Mouse (Mus musculus) gastrocnemius, postnatal 4 days (tissue): ENCODE results near the gene Cox14. TPM values are rescaled to one million over a fixed set of nuclear protein-coding genes. Genes with fewer than 3 reads are reported as not detected.
"Not testable (repeated sequence)": the region's sequence is repeated elsewhere in the genome, so short reads cannot be mapped to it uniquely, and the experiment has no call there.

Source experiments
- DNase-seq, 2 experiments: peaks; one replicate each; pipeline ENCODE4 v3.0.0; 2021 to 2022; ENCODE audit warnings: low spot score in 2 of 2, mixed read lengths in 2 of 2
- long read RNA-seq, 2 experiments: library from polyadenylated mRNA; stranded (forward); transcript quantifications; one replicate each; pipeline ENCODE4 v2.0.0; 2021
- total RNA-seq, 2 experiments: library from RNA; stranded (reverse); gene quantifications; 2 replicates each; pipeline ENCODE4 v1.2.3; 2021

Gene Cox14
- 100 to 1,000 TPM; 125 to 144 TPM for total RNA-seq
- long read RNA-seq, experiment 1, transcript Cox14-201 (2 exons, 723 nt) = major isoform, 166 of 174 reads
- long read RNA-seq, experiment 1, partial matches to known transcripts = 8 of 174 reads
- long read RNA-seq, experiment 1, other reads (novel, unspliced or antisense) = 0 of 174 reads
- long read RNA-seq, experiment 2, transcript Cox14-201 (2 exons, 723 nt) = major isoform, 148 of 157 reads
- long read RNA-seq, experiment 2, partial matches to known transcripts = 6 of 157 reads
- long read RNA-seq, experiment 2, other reads (novel, unspliced or antisense) = 3 of 157 reads

- DNase-seq = peak; percentile 82 to 91
These were observed at the start of gene Cox14 for GRCm38 (mm10) chr15:99725341-99726155. Gene Cox14, plus strand, starts transcription at chr15:99725618.

- DNase-seq = no peak
These were observed 48.3 kb upstream of the Cox14 start for GRCm38 (mm10) chr15:99677089-99677488.

- no peak for DNase-seq
These were observed 47.2 kb upstream of the Cox14 start for GRCm38 (mm10) chr15:99678063-99678800.

GRCm38 (mm10) chr15:99679008-99679407 lies 46.4 kb upstream of the Cox14 start:
- DNase-seq = no peak

GRCm38 (mm10) chr15:99682880-99683279 lies 42.5 kb upstream of the Cox14 start:
- DNase-seq = no peak

GRCm38 (mm10) chr15:99684156-99684555 lies 41.3 kb upstream of the Cox14 start:
- no peak for DNase-seq

- no peak for DNase-seq
These were observed 36.7 kb upstream of the Cox14 start for GRCm38 (mm10) chr15:99688712-99689111.

- DNase-seq = no peak
These were observed 34.5 kb upstream of the Cox14 start for GRCm38 (mm10) chr15:99690924-99691323.

- DNase-seq = no peak
These were observed 33.4 kb upstream of the Cox14 start for GRCm38 (mm10) chr15:99691976-99692375.

- no peak for DNase-seq
These were observed 28.1 kb upstream of the Cox14 start for GRCm38 (mm10) chr15:99697309-99697708.

GRCm38 (mm10) chr15:99698533-99699085 lies 26.8 kb upstream of the Cox14 start:
- no peak for DNase-seq

GRCm38 (mm10) chr15:99699715-99700114 lies 25.7 kb upstream of the Cox14 start:
- no peak for DNase-seq

- DNase-seq = no peak
These were observed 25.0 kb upstream of the Cox14 start for GRCm38 (mm10) chr15:99700219-99701106.

- not testable (repeated sequence) for DNase-seq
These were observed 23.8 kb upstream of the Cox14 start for GRCm38 (mm10) chr15:99701640-99701998.

- DNase-seq = peak; percentile 86 to 94
These were observed 23.2 kb upstream of the Cox14 start, which contains the start of gene Smarcd1 for GRCm38 (mm10) chr15:99701999-99702900. Gene Smarcd1, plus strand, starts transcription at chr15:99702129.

GRCm38 (mm10) chr15:99703104-99703503 lies 22.3 kb upstream of the Cox14 start:
- no peak for DNase-seq

- no peak for DNase-seq
These were observed 21.8 kb upstream of the Cox14 start for GRCm38 (mm10) chr15:99703676-99704040.

GRCm38 (mm10) chr15:99704041-99704681 lies 21.3 kb upstream of the Cox14 start:
- DNase-seq = no peak

GRCm38 (mm10) chr15:99704881-99705280 lies 20.5 kb upstream of the Cox14 start:
- no peak for DNase-seq
